Mouse (Mus musculus): ENCODE results near the gene Dnpep. TPM values are rescaled to one million over a fixed set of nuclear protein-coding genes. Genes with fewer than 3 reads are reported as not detected.

The Dnpep gene
- 153 and 154 TPM in 2 replicates for polyA plus RNA-seq (2015; fragmentation: Nextera tagmentation; extraction: Ambion mirVana)

DNA sequence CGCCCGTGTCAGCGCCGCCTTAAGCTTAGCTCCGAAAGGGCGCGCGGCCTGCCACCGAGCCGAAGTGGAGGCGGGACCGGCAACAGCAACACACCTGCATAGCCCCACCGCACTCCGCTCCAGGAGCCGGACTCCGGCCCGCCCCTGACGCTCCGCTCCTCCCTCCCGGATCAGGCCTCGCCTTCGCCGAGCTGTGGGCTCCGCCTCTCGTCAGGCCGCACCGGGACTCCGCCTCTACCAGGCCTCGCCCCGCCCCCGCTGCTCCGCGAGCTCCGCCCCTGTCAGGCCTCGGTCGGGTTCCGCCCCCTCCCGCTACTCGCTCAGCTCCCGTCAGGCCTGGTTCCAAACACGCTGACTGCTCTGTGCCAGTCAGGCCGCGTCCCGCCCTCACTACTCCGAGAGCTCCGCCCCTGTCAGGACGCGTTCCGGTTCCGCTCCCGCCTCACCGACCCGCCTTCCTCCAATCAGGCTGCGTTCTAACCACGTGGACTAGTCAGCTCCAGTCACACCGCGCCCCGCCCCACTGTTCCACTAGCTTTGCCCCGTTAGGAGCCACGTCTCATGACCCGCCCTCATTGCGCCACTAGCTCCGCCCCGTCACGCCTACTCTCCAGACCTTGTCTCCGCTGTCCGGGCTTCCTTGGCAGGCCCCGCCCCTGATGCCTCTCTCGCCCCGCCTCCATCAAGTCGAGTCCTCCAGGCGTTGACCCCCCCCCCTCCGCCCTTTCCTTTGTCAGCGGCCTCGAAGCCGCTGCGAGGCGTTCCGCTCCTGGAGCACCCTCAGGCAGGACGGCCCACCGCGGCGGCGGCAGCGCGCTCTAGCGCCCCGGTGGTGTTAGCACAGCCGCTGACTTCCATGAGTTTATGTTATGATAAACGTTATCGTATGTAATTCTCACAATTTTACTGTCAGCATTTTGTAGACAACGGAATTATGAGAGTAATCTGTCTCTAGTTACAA is at the start of gene Dnpep:
Dnpep (minus strand) TSS at position 750 of the 961 bp plus-strand sequence.

DNA sequence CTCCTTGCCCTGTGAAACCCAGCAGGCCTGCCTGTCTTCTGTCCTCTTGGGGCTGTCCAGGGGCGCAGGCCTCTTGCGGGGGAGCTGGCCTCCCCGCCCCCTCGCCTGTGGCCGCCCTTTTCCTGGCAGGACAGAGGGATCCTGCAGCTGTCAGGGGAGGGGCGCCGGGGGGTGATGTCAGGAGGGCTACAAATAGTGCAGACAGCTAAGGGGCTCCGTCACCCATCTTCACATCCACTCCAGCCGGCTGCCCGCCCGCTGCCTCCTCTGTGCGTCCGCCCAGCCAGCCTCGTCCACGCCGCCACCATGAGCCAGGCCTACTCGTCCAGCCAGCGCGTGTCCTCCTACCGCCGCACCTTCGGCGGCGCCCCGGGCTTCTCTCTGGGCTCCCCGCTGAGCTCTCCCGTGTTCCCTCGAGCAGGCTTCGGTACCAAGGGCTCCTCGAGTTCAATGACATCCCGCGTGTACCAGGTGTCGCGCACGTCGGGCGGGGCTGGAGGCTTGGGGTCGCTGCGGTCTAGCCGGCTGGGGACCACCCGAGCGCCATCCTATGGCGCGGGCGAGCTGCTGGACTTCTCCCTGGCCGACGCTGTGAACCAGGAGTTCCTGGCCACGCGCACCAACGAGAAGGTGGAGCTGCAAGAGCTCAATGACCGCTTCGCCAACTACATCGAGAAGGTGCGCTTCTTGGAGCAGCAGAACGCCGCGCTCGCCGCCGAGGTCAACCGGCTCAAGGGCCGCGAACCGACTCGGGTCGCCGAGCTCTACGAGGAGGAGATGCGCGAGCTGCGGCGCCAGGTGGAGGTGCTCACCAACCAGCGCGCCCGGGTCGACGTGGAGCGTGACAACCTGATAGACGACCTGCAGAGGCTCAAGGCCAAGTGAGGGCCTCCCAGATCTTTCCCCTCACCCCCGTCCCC is 42.6 kb upstream of the Dnpep start, which contains the start of gene Des:
Des (plus strand) TSS at position 218 of the 920 bp plus-strand sequence.

DNA sequence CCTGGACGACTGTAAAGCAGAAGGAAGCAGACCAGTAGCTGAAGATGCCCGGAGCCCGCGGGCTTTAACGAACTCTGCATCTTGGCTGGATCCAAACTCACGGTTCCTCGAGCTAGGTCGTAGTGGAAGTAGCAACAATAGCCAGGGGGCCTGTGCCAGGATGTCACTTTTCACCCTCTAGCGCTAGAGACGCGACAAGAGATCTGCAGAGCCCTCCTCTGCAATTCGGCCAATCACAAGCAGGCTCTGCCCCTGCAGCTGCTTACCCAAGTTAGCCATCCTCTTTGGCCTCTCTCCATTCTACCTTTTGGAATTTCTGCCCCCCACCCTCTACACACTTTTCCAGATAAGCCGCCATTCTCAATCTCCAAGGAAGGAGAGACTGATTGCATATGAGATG is 39.6 kb downstream of the Dnpep start, which contains the start of gene Resp18:
Resp18 (minus strand) TSS at position 188 of the 400 bp plus-strand sequence.

DNA sequence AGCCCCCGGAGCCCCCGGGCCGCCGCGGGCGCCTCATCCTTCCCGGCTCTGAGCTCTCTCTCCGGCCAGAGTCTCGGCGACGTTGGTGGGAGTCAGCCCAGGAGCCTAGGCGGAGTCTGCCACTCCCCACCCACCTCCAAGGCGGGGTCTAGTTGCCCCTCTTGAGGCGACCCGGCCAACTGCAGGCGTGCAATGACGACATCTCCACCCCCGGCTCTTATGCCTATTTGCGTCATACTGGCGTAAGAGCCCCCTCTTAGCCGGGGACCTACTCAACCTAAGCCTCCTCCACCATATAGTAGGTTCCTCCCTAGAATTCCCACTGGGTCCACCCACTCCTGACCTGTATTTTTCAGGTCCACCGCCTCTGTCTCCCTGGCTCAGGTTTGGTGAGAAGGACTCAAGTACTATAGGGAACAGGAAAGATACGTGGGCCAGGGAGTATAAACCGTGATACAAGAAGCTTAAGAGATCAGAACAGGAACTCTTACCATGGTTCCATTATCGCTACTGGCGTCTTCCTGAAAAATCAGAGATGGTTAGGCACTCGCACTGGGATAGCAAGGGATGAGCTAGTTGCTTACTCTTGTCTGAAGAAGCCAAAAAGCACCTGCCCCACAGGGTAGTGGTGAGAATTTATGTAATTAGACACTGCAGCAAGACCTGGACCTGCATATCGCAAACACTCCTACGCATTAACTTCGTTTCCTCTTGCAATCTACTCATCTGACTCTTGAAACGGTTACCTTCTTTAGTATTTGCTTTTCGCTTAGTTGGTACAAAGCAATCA is 53.5 kb downstream of the Dnpep start, which contains the start of gene Ptprn:
Ptprn (minus strand) TSS at position 412 of the 790 bp plus-strand sequence.

Other genes starting within 250 kb of the Dnpep start
- 6.5 and 6.7 TPM in 2 replicates for gene Nhej1, start 192.8 kb downstream of the Dnpep start, polyA plus RNA-seq (2015; fragmentation: Nextera tagmentation; extraction: Ambion mirVana)
- 0.98 TPM in 2 replicates for gene Slc23a3, start 184.1 kb downstream of the Dnpep start, polyA plus RNA-seq (2015; fragmentation: Nextera tagmentation; extraction: Ambion mirVana)
- gene Cnppd1, start 175.3 kb downstream of the Dnpep start, polyA plus RNA-seq (2015; fragmentation: Nextera tagmentation; extraction: Ambion mirVana) = 30.9 and 33.7 TPM in 2 replicates
- 23.0 and 25.4 TPM in 2 replicates for gene Retreg2, start 175.2 kb downstream of the Dnpep start, polyA plus RNA-seq (2015; fragmentation: Nextera tagmentation; extraction: Ambion mirVana)
- gene Zfand2b, start 149.3 kb downstream of the Dnpep start, polyA plus RNA-seq (2015; fragmentation: Nextera tagmentation; extraction: Ambion mirVana) = 27.1 and 30.9 TPM in 2 replicates
- 11.4 and 15.1 TPM in 2 replicates for gene Abcb6, start 137.6 kb downstream of the Dnpep start, polyA plus RNA-seq (2015; fragmentation: Nextera tagmentation; extraction: Ambion mirVana)
- gene Ankzf1, start 125.8 kb downstream of the Dnpep start, polyA plus RNA-seq (2015; fragmentation: Nextera tagmentation; extraction: Ambion mirVana) = 12.1 and 14.3 TPM in 2 replicates
- 25.4 and 26.5 TPM in 2 replicates for gene Atg9a, start 125.8 kb downstream of the Dnpep start, polyA plus RNA-seq (2015; fragmentation: Nextera tagmentation; extraction: Ambion mirVana)
- 7.8 and 8.9 TPM in 2 replicates for gene Glb1l, start 107.2 kb downstream of the Dnpep start, polyA plus RNA-seq (2015; fragmentation: Nextera tagmentation; extraction: Ambion mirVana)
- gene Stk16, start 107.2 kb downstream of the Dnpep start, polyA plus RNA-seq (2015; fragmentation: Nextera tagmentation; extraction: Ambion mirVana) = 66.2 and 71.5 TPM in 2 replicates
- 37.9 and 41.5 TPM in 2 replicates for gene Tuba4a, start 98.1 kb downstream of the Dnpep start, polyA plus RNA-seq (2015; fragmentation: Nextera tagmentation; extraction: Ambion mirVana)
- not detected in 2 replicates for gene A630095N17Rik, start 85.9 kb downstream of the Dnpep start, polyA plus RNA-seq (2015; fragmentation: Nextera tagmentation; extraction: Ambion mirVana)
- gene Dnajb2, start 81.6 kb downstream of the Dnpep start, polyA plus RNA-seq (2015; fragmentation: Nextera tagmentation; extraction: Ambion mirVana) = 20.6 and 27.3 TPM in 2 replicates
- 0.30 TPM in 2 replicates for gene Ptprn, start 53.5 kb downstream of the Dnpep start, polyA plus RNA-seq (2015; fragmentation: Nextera tagmentation; extraction: Ambion mirVana)
- gene Resp18, start 39.6 kb downstream of the Dnpep start, polyA plus RNA-seq (2015; fragmentation: Nextera tagmentation; extraction: Ambion mirVana) = 0.29 TPM in 1 of 2 replicates, not detected in the other
- 2,029 and 2,461 TPM in 2 replicates for gene Des, start 42.3 kb upstream of the Dnpep start, polyA plus RNA-seq (2015; fragmentation: Nextera tagmentation; extraction: Ambion mirVana)
- 51.1 and 53.5 TPM in 2 replicates for gene Speg, start 57.3 kb upstream of the Dnpep start, polyA plus RNA-seq (2015; fragmentation: Nextera tagmentation; extraction: Ambion mirVana)
- gene Gmppa, start 117.9 kb upstream of the Dnpep start, polyA plus RNA-seq (2015; fragmentation: Nextera tagmentation; extraction: Ambion mirVana) = 89.2 and 102 TPM in 2 replicates
- 0.33 and 0.40 TPM in 2 replicates for gene Asic4, start 132.4 kb upstream of the Dnpep start, polyA plus RNA-seq (2015; fragmentation: Nextera tagmentation; extraction: Ambion mirVana)
- 45.4 and 46.4 TPM in 2 replicates for gene Chpf, start 161.3 kb upstream of the Dnpep start, polyA plus RNA-seq (2015; fragmentation: Nextera tagmentation; extraction: Ambion mirVana)
- 1.1 and 1.4 TPM in 2 replicates for gene Tmem198, start 161.5 kb upstream of the Dnpep start, polyA plus RNA-seq (2015; fragmentation: Nextera tagmentation; extraction: Ambion mirVana)
- gene Obsl1, start 188.5 kb upstream of the Dnpep start, polyA plus RNA-seq (2015; fragmentation: Nextera tagmentation; extraction: Ambion mirVana) = 28.7 and 29.1 TPM in 2 replicates
- 5.0 and 6.0 TPM in 2 replicates for gene Inha, start 189.1 kb upstream of the Dnpep start, polyA plus RNA-seq (2015; fragmentation: Nextera tagmentation; extraction: Ambion mirVana)
- 7.6 and 8.2 TPM in 2 replicates for gene Stk11ip, start 203.5 kb upstream of the Dnpep start, polyA plus RNA-seq (2015; fragmentation: Nextera tagmentation; extraction: Ambion mirVana)
- 25.2 and 29.3 TPM in 2 replicates for gene Slc4a3, start 228.3 kb upstream of the Dnpep start, polyA plus RNA-seq (2015; fragmentation: Nextera tagmentation; extraction: Ambion mirVana)